Mouse (Mus musculus) macrophage (primary cell): ENCODE measurements around the gene Tmsb4x. TPM values are rescaled to one million over a fixed set of nuclear protein-coding genes. Genes with fewer than 3 reads are reported as not detected.
A peak's percentile ranks its signal among the peaks of the same experiment; 100 is the strongest.

Experiments
- H3K27ac ChIP-seq: fragments of 350-480 bp; formaldehyde crosslinking; 2 replicates; pipeline ENCODE4 v1.9.0; 2021
- H3K36me3 ChIP-seq: fragments of 350-480 bp; formaldehyde crosslinking; 2 replicates; pipeline ENCODE4 v1.9.0; 2021; ENCODE audit errors: inconsistent target
- H3K4me3 ChIP-seq: fragments of 350-480 bp; formaldehyde crosslinking; 2 replicates; pipeline ENCODE4 v1.9.0; 2021; ENCODE audit errors: inconsistent target
- H3K79me2 ChIP-seq: fragments of 350-480 bp; formaldehyde crosslinking; 2 replicates; pipeline ENCODE4 v1.9.0; 2021; ENCODE audit errors: inconsistent target
- WGBS: methylation state at CpG from one replicate; pipeline ENCODE4 v1.1.7; 2026; ENCODE audit warnings: inconsistent platforms; ENCODE audit not compliant: missing documents; 5-methylcytosine and 5-hydroxymethylcytosine counted together
- polyA plus RNA-seq: library from polyadenylated mRNA; stranded (reverse); fragments of 250-400 nt; gene quantifications from 3 replicates; pipeline ENCODE4 v1.2.4, GENCODE M21; 2018; ENCODE audit warnings: inconsistent platforms
- total RNA-seq, 78 experiments: library from RNA; depleted of rRNA; stranded (reverse); fragments of 250-400 nt; gene quantifications; 1 replicate in 9 of 78; 2 replicates in 24 of 78; 3 replicates in 43 of 78; 4 replicates in 2 of 78; pipeline ENCODE4 v1.2.4; 2018; ENCODE audit warnings: inconsistent platforms in 56 of 78

Tmsb4x gene
- 1,000 to 10,000 TPM in 5 of 26 experiments, 100 to 1,000 TPM in 21; 301 to 1,383 (median 738) TPM for total RNA-seq (2018; cell fraction: chromatin; rRNA removed)
- total RNA-seq (2018; cell fraction: cytosol; rRNA removed): over 10,000 TPM in 13 of 26 experiments, 1,000 to 10,000 TPM in 13; 6,933 to 20,466 (median 10,239) TPM
- total RNA-seq (2018; cell fraction: nucleus; rRNA removed): 1,000 to 10,000 TPM in 24 of 26 experiments, 100 to 1,000 TPM in 2; 863 to 5,485 (median 2,675) TPM
- 6,334 to 16,092 TPM (median 9,092 TPM) in 3 replicates for polyA plus RNA-seq

GRCm38 (mm10) chrX:167208978-167209754, at the start of gene Tmsb4x:
Tmsb4x (minus strand) TSS chrX:167209315.
- 31% methylated on average over 36 of the region's 39 CpGs for WGBS
- H3K27ac ChIP-seq: peak within 1 kb of the TSS; percentile 97

GRCm38 (mm10) chrX:167241736-167242135, 32.6 kb upstream of the Tmsb4x start:
- peaks cover 28% of the 10 kb centered on the region for H3K36me3 ChIP-seq
- H3K4me3 ChIP-seq: no peak overlapping the region
- peaks cover 50% of the 10 kb centered on the region; the same call in 1 of the 2 replicates for H3K79me2 ChIP-seq
- 92% methylated on average over 3 of the region's 3 CpGs for WGBS
- no peak overlapping the region for H3K27ac ChIP-seq

More at GRCm38 (mm10) chrX:167208978-167209754, at the start of gene Tmsb4x:
- Histone ChIP-seq H3K79me2 (peaks cover 22% of the 10 kb centered on the region), H3K4me3 (peak within 1 kb of the TSS; percentile 68), H3K36me3 (no peaks in the 10 kb centered on the region)

DNA sequence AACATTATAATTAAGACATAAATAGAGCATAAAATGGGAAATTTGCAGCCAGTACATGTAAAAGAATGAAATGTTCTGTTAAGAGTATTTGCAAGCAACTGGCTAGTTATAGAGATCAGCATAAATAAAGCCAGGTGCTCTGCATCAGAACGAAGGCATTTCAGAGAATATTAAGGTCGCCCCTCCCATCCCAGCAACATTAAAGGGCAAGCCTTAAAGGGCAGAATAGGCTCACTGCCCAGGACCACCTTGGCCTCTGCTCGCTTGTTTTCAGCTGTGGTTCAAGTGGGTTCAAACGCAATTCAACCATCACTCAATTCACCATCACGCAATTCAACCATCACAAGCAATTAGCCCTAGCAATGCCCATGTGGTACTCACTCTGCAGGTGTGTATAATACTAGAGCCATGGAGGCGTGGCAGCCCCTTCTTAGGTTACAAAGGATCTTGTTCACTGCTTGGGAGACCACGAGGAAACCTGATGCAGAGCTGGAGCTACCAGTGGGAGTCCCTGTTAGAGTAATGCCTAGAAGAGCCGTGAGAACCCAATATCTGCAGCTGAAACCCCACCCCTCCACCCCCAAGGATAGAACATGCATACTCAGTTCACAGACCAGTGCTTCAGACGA, 30.3 kb upstream of the Tmsb4x start:
- Histone ChIP-seq H3K36me3 (peaks cover 20% of the 10 kb centered on the region; the same call in 1 of the 2 replicates), H3K27ac (no peak overlapping the region), H3K79me2 (peaks cover 36% of the 10 kb centered on the region; the same call in 1 of the 2 replicates), H3K4me3 (no peak overlapping the region)
- 87% methylated on average over 7 of the region's 9 CpGs for WGBS

- 24% methylated on average over 5 of the region's 9 CpGs for WGBS
- Histone ChIP-seq H3K79me2 (no peaks in the 10 kb centered on the region), H3K4me3 (no peak overlapping the region), H3K36me3 (no peaks in the 10 kb centered on the region), H3K27ac (no peak overlapping the region)
Observed at GRCm38 (mm10) chrX:167233104-167233687, 24.1 kb upstream of the Tmsb4x start.

GRCm38 (mm10) chrX:167231150-167231549, 22.0 kb upstream of the Tmsb4x start:
- Histone ChIP-seq H3K4me3 (no peak overlapping the region), H3K36me3 (no peaks in the 10 kb centered on the region), H3K79me2 (no peaks in the 10 kb centered on the region), H3K27ac (peak overlapping the region; percentile 60)
- 36% methylated on average over 8 of the region's 8 CpGs for WGBS

DNA sequence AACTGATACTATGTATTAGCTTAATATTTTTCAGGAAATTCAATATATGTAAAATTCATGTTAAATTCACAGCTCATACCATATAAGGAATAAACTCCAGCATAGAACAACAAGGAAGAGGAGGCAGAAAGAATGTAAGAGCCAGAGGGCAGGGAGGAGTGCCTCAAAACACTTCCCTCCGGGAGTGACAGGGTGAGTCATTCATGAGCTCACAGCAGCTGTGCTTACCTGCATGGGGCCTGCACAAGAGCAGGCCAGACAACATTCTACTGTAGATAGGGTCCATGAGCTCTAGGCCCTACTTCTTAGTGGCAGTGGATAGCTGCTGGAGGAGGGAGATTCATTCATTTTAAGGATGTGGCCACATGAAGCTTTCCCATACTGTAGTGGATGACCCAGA, 20.7 kb upstream of the Tmsb4x start:
- no peaks in the 10 kb centered on the region for H3K36me3 ChIP-seq
- no peaks in the 10 kb centered on the region for H3K79me2 ChIP-seq
- peak overlapping the region; percentile 60 for H3K27ac ChIP-seq
- 33% methylated on average over 1 of the region's 1 CpGs for whole genome bisulfite sequencing
- H3K4me3 ChIP-seq: no peak overlapping the region

DNA sequence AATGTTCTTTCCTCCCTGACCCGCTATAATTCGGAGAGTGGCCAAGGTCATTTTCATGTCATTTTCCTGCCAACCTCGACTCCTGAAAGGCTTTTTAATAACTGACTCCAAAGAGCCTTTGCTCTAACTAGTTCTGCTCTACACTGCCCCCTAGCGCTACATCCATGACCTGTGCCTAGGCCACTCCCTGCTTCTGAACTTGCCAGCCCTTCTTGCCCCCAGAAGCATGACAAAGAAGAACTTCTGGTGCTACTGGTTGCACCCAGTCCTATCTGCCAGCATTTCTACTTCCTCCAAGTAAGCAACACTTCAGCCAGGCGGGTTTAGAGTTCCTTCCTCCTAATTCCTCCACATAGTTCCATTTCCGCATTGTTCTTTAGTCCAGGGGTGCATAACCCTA, 20.1 kb upstream of the Tmsb4x start:
- no peak overlapping the region for H3K4me3 ChIP-seq
- H3K27ac ChIP-seq: peak overlapping the region; percentile 60
- no peaks in the 10 kb centered on the region for H3K36me3 ChIP-seq
- 21% methylated on average over 6 of the region's 6 CpGs for WGBS
- H3K79me2 ChIP-seq: no peaks in the 10 kb centered on the region

GRCm38 (mm10) chrX:167227756-167228155, 18.6 kb upstream of the Tmsb4x start:
- H3K79me2 ChIP-seq: no peaks in the 10 kb centered on the region
- WGBS: 97% methylated on average over 6 of the region's 6 CpGs
- H3K27ac ChIP-seq: peak overlapping the region; percentile 72
- H3K36me3 ChIP-seq: no peaks in the 10 kb centered on the region
- H3K4me3 ChIP-seq: no peak overlapping the region

GRCm38 (mm10) chrX:167227138-167227537, 18.0 kb upstream of the Tmsb4x start:
- Histone ChIP-seq H3K36me3 (no peaks in the 10 kb centered on the region), H3K4me3 (no peak overlapping the region), H3K79me2 (no peaks in the 10 kb centered on the region), H3K27ac (peak overlapping the region; percentile 72)
- 30% methylated on average over 7 of the region's 7 CpGs for WGBS

- H3K27ac ChIP-seq: peak overlapping the region; percentile 72
Observed at GRCm38 (mm10) chrX:167226570-167226969, 17.5 kb upstream of the Tmsb4x start.

DNA sequence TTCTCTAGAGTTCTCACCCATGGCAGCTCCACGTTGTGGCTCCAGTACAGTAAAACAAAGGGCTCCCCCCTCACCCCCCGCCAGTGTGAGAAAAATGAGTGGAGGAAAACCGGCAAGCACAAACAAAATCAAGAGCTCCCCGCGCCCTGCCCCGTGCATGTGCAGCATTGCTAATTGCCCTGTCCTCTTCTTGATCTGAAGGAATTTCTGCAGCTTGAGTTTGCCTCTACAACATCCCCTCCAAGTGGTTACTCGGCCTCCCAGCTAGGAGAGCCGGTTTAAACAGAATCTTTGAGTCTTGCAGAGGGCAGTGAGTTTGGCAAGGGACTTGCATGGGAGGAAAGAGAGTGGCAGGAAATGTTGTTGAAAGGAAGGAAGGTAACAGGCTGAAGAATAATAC, 3.6 kb upstream of the Tmsb4x start:
- 33% methylated on average over 4 of the region's 8 CpGs for WGBS
- Histone ChIP-seq H3K79me2 (peaks cover 12% of the 10 kb centered on the region), H3K27ac (peak overlapping the region; percentile 97; the same call in 1 of the 2 replicates), H3K4me3 (no peak overlapping the region), H3K36me3 (no peaks in the 10 kb centered on the region)

More at GRCm38 (mm10) chrX:167226570-167226969, 17.5 kb upstream of the Tmsb4x start:
- H3K36me3 ChIP-seq: no peaks in the 10 kb centered on the region
- WGBS: 46% methylated on average over 5 of the region's 5 CpGs
- H3K4me3 ChIP-seq: no peak overlapping the region
- H3K79me2 ChIP-seq: no peaks in the 10 kb centered on the region

GRCm38 (mm10) chrX:167211871-167212555, 2.9 kb upstream of the Tmsb4x start:
- H3K36me3 ChIP-seq: no peaks in the 10 kb centered on the region
- 61% methylated on average over 6 of the region's 9 CpGs for WGBS
- no peak overlapping the region for H3K4me3 ChIP-seq
- H3K27ac ChIP-seq: peak overlapping the region; percentile 97
- H3K79me2 ChIP-seq: peaks cover 19% of the 10 kb centered on the region

DNA sequence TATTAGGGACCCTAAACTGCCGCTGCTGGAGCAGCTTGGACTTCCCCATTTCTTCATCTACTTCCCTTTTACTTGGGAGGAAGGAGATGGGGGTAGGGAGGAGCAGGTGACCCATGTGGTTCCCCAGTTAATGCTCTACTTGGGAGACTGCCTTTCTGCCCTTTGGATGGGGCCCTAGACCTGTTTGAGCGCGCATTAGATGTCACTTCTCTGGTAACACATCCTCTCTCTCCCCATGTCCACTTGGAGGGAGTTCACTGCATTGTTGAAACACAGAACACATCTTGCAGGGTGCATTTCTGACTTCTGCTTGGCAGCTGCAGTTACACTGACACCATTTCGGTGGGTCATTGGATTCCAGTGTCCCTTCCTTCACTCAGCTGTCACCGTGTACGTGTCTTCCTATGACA, 1.2 kb upstream of the Tmsb4x start:
- 30% methylated on average over 6 of the region's 6 CpGs for WGBS

DNA sequence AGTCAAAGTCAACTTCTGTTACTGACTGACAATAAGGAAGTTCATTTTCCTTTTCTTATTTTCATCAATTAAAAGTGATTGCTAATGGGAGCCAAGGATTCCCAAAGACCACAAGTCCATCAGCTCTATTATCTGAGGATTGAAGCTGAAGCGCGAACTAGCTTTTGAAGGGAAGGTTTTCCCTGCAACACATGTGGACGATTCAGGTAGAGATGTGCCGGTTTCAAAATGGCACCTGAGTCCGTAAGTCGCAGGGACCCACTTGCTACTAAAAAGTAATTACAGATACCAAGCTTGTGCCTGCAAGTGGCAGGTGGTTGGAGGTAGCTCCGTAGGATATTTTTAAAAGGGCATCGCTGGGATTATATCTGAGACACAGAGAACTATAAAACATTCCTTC, 713 bp upstream of the Tmsb4x start:
- Histone ChIP-seq H3K79me2 (peaks cover 22% of the 10 kb centered on the region), H3K36me3 (no peaks in the 10 kb centered on the region), H3K27ac (peak overlapping the region; percentile 97), H3K4me3 (peak overlapping the region; percentile 68)
- WGBS: 27% methylated on average over 8 of the region's 8 CpGs

More for the DNA sequence above, 1.2 kb upstream of the Tmsb4x start:
- peak overlapping the region; percentile 97 for H3K27ac ChIP-seq
- peak overlapping the region; percentile 68; the same call in 1 of the 2 replicates for H3K4me3 ChIP-seq
- no peaks in the 10 kb centered on the region for H3K36me3 ChIP-seq
- peaks cover 22% of the 10 kb centered on the region for H3K79me2 ChIP-seq
